22 mouse cellular contexts compared by ENCODE assay signal in genomic region chr5:21483275-21483674, GRCm38 (mm10). TPM values are rescaled to one million over a fixed set of nuclear protein-coding genes. Genes with fewer than 3 reads are reported as not detected.
A peak's percentile ranks its signal among the peaks of the same experiment; 100 is the strongest.
DNase-seq lines count a peak whose midpoint lies in the region; ATAC-seq and TF ChIP-seq lines count a peak whose summit lies in the region.
"Had no signal": no experiment of that assay in that cellular context is flagged by ENCODE, and none has a peak within 500 bp of the region (broad histone marks: within the 10 kb centered on the region; RNA-seq: fewer than 3 reads in every experiment).

No protein-coding gene starts in this region.

- ATAC-seq in embryonic facial prominence, embryonic 11.5 days (replicated peaks; ENCODE audit: insufficient number of reproducible peaks, low FRiP score, low TSS enrichment, low read depth), result no peak
- ATAC-seq in limb, embryonic 12.5 days (ENCODE audit: insufficient number of reproducible peaks, insufficient read depth, low FRiP score, low TSS enrichment, low read depth), result peak; percentile 48; the same call in 1 of the 2 replicates
- no peak for ATAC-seq in midbrain, embryonic 14.5 days (ENCODE audit: low FRiP score, low TSS enrichment)
- ATAC-seq in limb, embryonic 14.5 days (ENCODE audit: low FRiP score, low read depth), result no peak
- ATAC-seq: activated CD4-positive, CD25-positive, alpha-beta regulatory T cell, adult 4 months; forebrain, embryonic 13.5 days; forebrain, embryonic 16.5 days had no signal

- TF ChIP-seq POLR2A in limb, embryonic 14.5 days (IDR thresholded peaks at IDR 0.05; ENCODE audit: borderline replicate concordance, extremely low read depth, insufficient read depth, insufficient read length), result no peak

- DNase-seq in embryonic facial prominence, embryonic 11.5 days (ENCODE audit: low spot score), result peak; percentile 51
- no peak for DNase-seq in embryonic facial prominence, embryonic 10.5 days (ENCODE audit: low spot score)
- no peak for DNase-seq in limb, embryonic 10.5 days (ENCODE audit: low spot score)
- no peak for DNase-seq in midbrain, embryonic 10.5 days (ENCODE audit: low spot score)
- DNase-seq in midbrain, embryonic 14.5 days, result no peak
- DNase-seq in limb, embryonic 14.5 days (ENCODE audit: low spot score), result no peak
- no peak for DNase-seq in kidney, postnatal 14 days
- DNase-seq: adrenal gland, adult 8-10 months; adrenal gland, postnatal 25 days; cerebellum, adult 18-20 months; cerebellum, adult 9-10 months; cerebellum, postnatal 14 days; gastrocnemius, postnatal 10 days; gastrocnemius, postnatal 36 days had no signal

- no peak overlapping the region for H3K4me3 ChIP-seq in embryonic facial prominence, embryonic 11.5 days (ENCODE audit: low read depth, low read length)
- no peak overlapping the region for H3K4me3 ChIP-seq in embryonic facial prominence, embryonic 10.5 days
- no peak overlapping the region for H3K4me3 ChIP-seq in limb, embryonic 12.5 days (replicated peaks)
- no peak overlapping the region for H3K4me3 ChIP-seq in limb, embryonic 10.5 days
- no peak overlapping the region for H3K4me3 ChIP-seq in midbrain, embryonic 10.5 days
- H3K4me3 ChIP-seq in midbrain, embryonic 14.5 days (replicated peaks; ENCODE audit: low read depth, low read length), result no peak overlapping the region
- H3K4me3 ChIP-seq in limb, embryonic 14.5 days (replicated peaks; ENCODE audit: low read length), result no peak overlapping the region
- H3K4me3 ChIP-seq: forebrain, embryonic 10.5 days; forebrain, embryonic 13.5 days; hindbrain, embryonic 10.5 days; hindbrain, embryonic 15.5 days had no signal

- H3K27me3 ChIP-seq in embryonic facial prominence, embryonic 11.5 days (ENCODE audit: control insufficient read depth, insufficient read depth, low read length), result no peaks in the 10 kb centered on the region
- no peaks in the 10 kb centered on the region for H3K27me3 ChIP-seq in embryonic facial prominence, embryonic 10.5 days (replicated peaks; ENCODE audit: low read depth, poor library complexity, severe bottlenecking)
- no peaks in the 10 kb centered on the region for H3K27me3 ChIP-seq in limb, embryonic 12.5 days
- no peaks in the 10 kb centered on the region for H3K27me3 ChIP-seq in limb, embryonic 10.5 days (ENCODE audit: low read depth, poor library complexity, severe bottlenecking)
- no peaks in the 10 kb centered on the region for H3K27me3 ChIP-seq in midbrain, embryonic 10.5 days (ENCODE audit: low read depth, poor library complexity, severe bottlenecking)
- no peaks in the 10 kb centered on the region for H3K27me3 ChIP-seq in midbrain, embryonic 14.5 days (ENCODE audit: control insufficient read depth, insufficient read depth, low read length)
- H3K27me3 ChIP-seq in limb, embryonic 14.5 days (ENCODE audit: control insufficient read depth, insufficient read depth, low read length), result no peaks in the 10 kb centered on the region
- H3K27me3 ChIP-seq: forebrain, embryonic 13.5 days; hindbrain, embryonic 15.5 days had no signal

- H3K9ac ChIP-seq in embryonic facial prominence, embryonic 11.5 days (replicated peaks; ENCODE audit: low read length), result no peak overlapping the region
- H3K9ac ChIP-seq in limb, embryonic 12.5 days (replicated peaks), result no peak overlapping the region
- no peak overlapping the region for H3K9ac ChIP-seq in midbrain, embryonic 14.5 days (replicated peaks; ENCODE audit: low read length)
- H3K9ac ChIP-seq in limb, embryonic 14.5 days (ENCODE audit: low read depth, low read length, severe bottlenecking), result no peak overlapping the region
- H3K9ac ChIP-seq: forebrain, embryonic 13.5 days; hindbrain, embryonic 15.5 days had no signal

- no peaks in the 10 kb centered on the region for H3K4me1 ChIP-seq in embryonic facial prominence, embryonic 11.5 days (ENCODE audit: control insufficient read depth, insufficient read depth, low read length)
- H3K4me1 ChIP-seq in embryonic facial prominence, embryonic 10.5 days, result peaks cover 6% of the 10 kb centered on the region
- H3K4me1 ChIP-seq in limb, embryonic 12.5 days (replicated peaks), result peaks cover 32% of the 10 kb centered on the region
- H3K4me1 ChIP-seq in limb, embryonic 10.5 days, result peaks cover 12% of the 10 kb centered on the region; the same call in 1 of the 2 replicates
- peaks cover 20% of the 10 kb centered on the region for H3K4me1 ChIP-seq in midbrain, embryonic 10.5 days
- H3K4me1 ChIP-seq in midbrain, embryonic 14.5 days (ENCODE audit: control insufficient read depth, insufficient read depth, low read length), result no peaks in the 10 kb centered on the region
- H3K4me1 ChIP-seq in limb, embryonic 14.5 days (ENCODE audit: control insufficient read depth, insufficient read depth, low read length), result peaks cover 37% of the 10 kb centered on the region
- H3K4me1 ChIP-seq: forebrain, embryonic 13.5 days; hindbrain, embryonic 15.5 days had no signal

- no peaks in the 10 kb centered on the region for H3K9me3 ChIP-seq in embryonic facial prominence, embryonic 11.5 days (replicated peaks; ENCODE audit: control insufficient read depth, low read length)
- H3K9me3 ChIP-seq in embryonic facial prominence, embryonic 10.5 days, result no peaks in the 10 kb centered on the region
- no peaks in the 10 kb centered on the region for H3K9me3 ChIP-seq in limb, embryonic 12.5 days
- no peaks in the 10 kb centered on the region for H3K9me3 ChIP-seq in limb, embryonic 10.5 days (replicated peaks)
- no peaks in the 10 kb centered on the region for H3K9me3 ChIP-seq in midbrain, embryonic 10.5 days (replicated peaks)
- no peaks in the 10 kb centered on the region for H3K9me3 ChIP-seq in midbrain, embryonic 14.5 days (ENCODE audit: control insufficient read depth, low read length)
- H3K9me3 ChIP-seq in limb, embryonic 14.5 days (ENCODE audit: control insufficient read depth, low read length), result no peaks in the 10 kb centered on the region
- H3K9me3 ChIP-seq: forebrain, embryonic 10.5 days; forebrain, embryonic 13.5 days; hindbrain, embryonic 10.5 days; hindbrain, embryonic 15.5 days had no signal

- no peak overlapping the region for H3K27ac ChIP-seq in embryonic facial prominence, embryonic 11.5 days (replicated peaks; ENCODE audit: low read depth, low read length)
- no peak overlapping the region for H3K27ac ChIP-seq in embryonic facial prominence, embryonic 10.5 days (replicated peaks)
- peak overlapping the region; percentile 72 for H3K27ac ChIP-seq in limb, embryonic 12.5 days
- no peak overlapping the region for H3K27ac ChIP-seq in limb, embryonic 10.5 days
- H3K27ac ChIP-seq in midbrain, embryonic 10.5 days (replicated peaks), result peak overlapping the region; percentile 64
- H3K27ac ChIP-seq in midbrain, embryonic 14.5 days (replicated peaks; ENCODE audit: low read depth, low read length), result no peak overlapping the region
- 0 out of 2 replicates have a peak overlapping the region, but pooled peaks have one; percentile 28 for H3K27ac ChIP-seq in limb, embryonic 14.5 days (replicated peaks; ENCODE audit: low read depth, low read length)
- H3K27ac ChIP-seq: forebrain, embryonic 10.5 days; forebrain, embryonic 13.5 days; hindbrain, embryonic 15.5 days had no signal

- H3K36me3 ChIP-seq in embryonic facial prominence, embryonic 11.5 days (replicated peaks; ENCODE audit: control insufficient read depth, insufficient read depth, low read depth, low read length), result no peaks in the 10 kb centered on the region
- H3K36me3 ChIP-seq in embryonic facial prominence, embryonic 10.5 days (replicated peaks), result peaks cover 7% of the 10 kb centered on the region; the same call in 1 of the 2 replicates
- H3K36me3 ChIP-seq in limb, embryonic 12.5 days, result 0 out of 2 replicates have a peak, but pooled peaks cover 7% of the 10 kb centered on the region
- no peaks in the 10 kb centered on the region for H3K36me3 ChIP-seq in limb, embryonic 10.5 days
- H3K36me3 ChIP-seq in midbrain, embryonic 10.5 days, result no peaks in the 10 kb centered on the region
- H3K36me3 ChIP-seq in midbrain, embryonic 14.5 days (ENCODE audit: control insufficient read depth, insufficient read depth, low read length), result no peaks in the 10 kb centered on the region
- H3K36me3 ChIP-seq in limb, embryonic 14.5 days (ENCODE audit: control insufficient read depth, insufficient read depth, low read length), result no peaks in the 10 kb centered on the region
- H3K36me3 ChIP-seq: hindbrain, embryonic 10.5 days had no signal

- 60% methylated on average over 8 of the region's 8 CpGs for WGBS in embryonic facial prominence, embryonic 11.5 days
- WGBS in embryonic facial prominence, embryonic 10.5 days, result 79% methylated on average over 8 of the region's 8 CpGs
- WGBS in limb, embryonic 12.5 days, result 31% methylated on average over 8 of the region's 8 CpGs
- WGBS in limb, embryonic 10.5 days, result 79% methylated on average over 8 of the region's 8 CpGs
- 89% methylated on average over 8 of the region's 8 CpGs for WGBS in midbrain, embryonic 10.5 days
- WGBS in midbrain, embryonic 14.5 days, result 90% methylated on average over 8 of the region's 8 CpGs
- WGBS in limb, embryonic 14.5 days, result 29% methylated on average over 8 of the region's 8 CpGs

- H3K4me2 ChIP-seq in embryonic facial prominence, embryonic 11.5 days (ENCODE audit: low read depth, low read length), result no peak overlapping the region
- H3K4me2 ChIP-seq in limb, embryonic 12.5 days, result 0 out of 2 replicates have a peak overlapping the region, but pooled peaks have one; percentile 4
- no peak overlapping the region for H3K4me2 ChIP-seq in midbrain, embryonic 14.5 days (ENCODE audit: low read length)
- H3K4me2 ChIP-seq in limb, embryonic 14.5 days (replicated peaks; ENCODE audit: low read depth, low read length, severe bottlenecking), result no peak overlapping the region
- H3K4me2 ChIP-seq: forebrain, embryonic 13.5 days; heart, embryonic 11.5 days; hindbrain, embryonic 15.5 days had no signal

RNA-seq across cellular contexts. Expression of gene Fam185a, which starts 58.5 kb away (rescaled TPM):
- polyA plus RNA-seq in embryonic facial prominence, embryonic 11.5 days (2014; fragmentation: Nextera tagmentation; extraction: Ambion mirVana), result 5.9 and 6.9 TPM in 2 replicates
- polyA plus RNA-seq in embryonic facial prominence, embryonic 10.5 days (2016; fragmentation: Nextera tagmentation; extraction: Ambion mirVana), result 6.0 and 7.2 TPM in 2 replicates
- polyA plus RNA-seq in limb, embryonic 12.5 days (2016; fragmentation: Nextera tagmentation; extraction: Ambion mirVana), result 5.5 and 5.7 TPM in 2 replicates
- polyA plus RNA-seq in limb, embryonic 10.5 days (2016; fragmentation: Nextera tagmentation; extraction: Ambion mirVana), result 6.9 and 8.1 TPM in 2 replicates
- 4.9 and 5.8 TPM in 2 replicates for polyA plus RNA-seq in midbrain, embryonic 10.5 days (2016; fragmentation: Nextera tagmentation; extraction: Ambion mirVana)
- polyA plus RNA-seq in midbrain, embryonic 14.5 days (2014; fragmentation: Nextera tagmentation; extraction: Ambion mirVana), result 7.9 and 8.4 TPM in 2 replicates
- polyA plus RNA-seq in limb, embryonic 14.5 days (2012; rRNA removed), result 4.4 TPM in 2 replicates
- 4.9 and 5.3 TPM in 2 replicates for polyA plus RNA-seq in limb, embryonic 14.5 days (2014; fragmentation: Nextera tagmentation; extraction: Ambion mirVana)

RNA-seq across cellular contexts. Expression of gene Ccdc146, which starts 58.8 kb away (rescaled TPM):
- 0.45 TPM in 1 of 2 replicates, not detected in the other for polyA plus RNA-seq in embryonic facial prominence, embryonic 11.5 days (2014; fragmentation: Nextera tagmentation; extraction: Ambion mirVana)
- 0.16 TPM in 1 of 2 replicates, not detected in the other for polyA plus RNA-seq in embryonic facial prominence, embryonic 10.5 days (2016; fragmentation: Nextera tagmentation; extraction: Ambion mirVana)
- polyA plus RNA-seq in limb, embryonic 12.5 days (2016; fragmentation: Nextera tagmentation; extraction: Ambion mirVana), result 0.06 TPM in 1 of 2 replicates, not detected in the other
- polyA plus RNA-seq in limb, embryonic 10.5 days (2016; fragmentation: Nextera tagmentation; extraction: Ambion mirVana), result not detected in 2 replicates
- 0.12 TPM in 1 of 2 replicates, not detected in the other for polyA plus RNA-seq in midbrain, embryonic 10.5 days (2016; fragmentation: Nextera tagmentation; extraction: Ambion mirVana)
- 0.07 and 0.36 TPM in 2 replicates for polyA plus RNA-seq in midbrain, embryonic 14.5 days (2014; fragmentation: Nextera tagmentation; extraction: Ambion mirVana)
- polyA plus RNA-seq in limb, embryonic 14.5 days (2012; rRNA removed), result 0.09 TPM in 2 replicates
- 0.11 and 0.18 TPM in 2 replicates for polyA plus RNA-seq in limb, embryonic 14.5 days (2014; fragmentation: Nextera tagmentation; extraction: Ambion mirVana)
- polyA plus RNA-seq: forebrain, embryonic 10.5 days had no signal

Comparison
In these comparisons a context has a peak if more than half of its experiments do, and no peak if none do; other contexts are left out.
1. H3K27ac ChIP-seq: peak in limb, embryonic 12.5 days (single experiment), midbrain, embryonic 10.5 days (single experiment) and limb, embryonic 14.5 days (single experiment); none in embryonic facial prominence, embryonic 11.5 days (single experiment), embryonic facial prominence, embryonic 10.5 days (single experiment), limb, embryonic 10.5 days (single experiment) and midbrain, embryonic 14.5 days (single experiment).